Mouse (Mus musculus) E14TG2a.4 (cell line): ENCODE measurements around the gene Olfr619.

Experiments used
- H3K27me3 ChIP-seq: 2 replicates; pipeline ENCODE4 v1.6.1; 2014; ENCODE audit warnings: low read length, control low read depth; ENCODE audit not compliant: insufficient read depth
- H3K36me3 ChIP-seq: 2 replicates; pipeline ENCODE4 v1.6.1; 2014; ENCODE audit warnings: low read length, control low read depth; ENCODE audit not compliant: insufficient read depth
- H3K4me1 ChIP-seq: replicated peaks from 2 replicates; pipeline ENCODE4 v1.6.1; 2014; ENCODE audit warnings: low read depth, low read length, control low read depth
- H3K4me3 ChIP-seq: replicated peaks from 2 replicates; pipeline ENCODE4 v1.5.1; 2014; ENCODE audit warnings: mild to moderate bottlenecking, low read length
- H3K9me3 ChIP-seq: 2 replicates; pipeline ENCODE4 v1.6.1; 2014; ENCODE audit warnings: low read length, control low read depth
- CTCF ChIP-seq: conservative IDR thresholded peaks from 2 replicates; pipeline ENCODE4 v1.5.1; 2014; ENCODE audit warnings: low read length
- NANOG ChIP-seq: IDR thresholded peaks from 2 replicates; pipeline ENCODE4 v1.6.1; 2014; ENCODE audit warnings: borderline replicate concordance, low read length, mixed read lengths
- POU5F1 ChIP-seq: IDR thresholded peaks from 2 replicates; pipeline ENCODE4 v1.6.1; 2014; ENCODE audit warnings: low read length, borderline replicate concordance

Olfr619 gene

DNA sequence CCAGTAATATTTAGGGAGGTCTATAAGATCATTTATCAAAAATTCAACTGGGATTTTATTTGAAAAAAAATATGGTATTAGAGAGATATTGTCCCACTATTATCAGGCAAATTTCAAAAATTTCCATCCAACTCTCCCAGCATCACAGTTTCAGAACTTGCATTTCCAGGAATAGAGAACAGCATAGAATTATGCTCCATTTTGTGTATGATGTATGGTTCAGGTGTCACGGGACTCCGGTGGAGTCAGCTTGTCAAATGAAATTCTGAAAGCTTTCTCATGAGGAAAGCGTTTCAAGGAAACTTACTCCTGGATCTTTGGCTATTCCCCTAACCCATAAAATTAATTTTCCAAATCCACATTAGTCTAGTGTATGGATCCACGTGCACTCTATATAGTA, 43.7 kb downstream of the Olfr619 start:
- no peaks in the 10 kb centered on the region for H3K9me3 ChIP-seq
- H3K4me1 ChIP-seq = no peaks in the 10 kb centered on the region
- no peaks in the 10 kb centered on the region for H3K36me3 ChIP-seq
- TF ChIP-seq NANOG (no peak), CTCF (no peak), POU5F1 (no peak)
- H3K4me3 ChIP-seq = no peak overlapping the region
- H3K27me3 ChIP-seq = no peaks in the 10 kb centered on the region
